Mouse (Mus musculus): ENCODE data around the gene Tfrc. TPM values are rescaled to one million over a fixed set of nuclear protein-coding genes. Genes with fewer than 3 reads are reported as not detected.

The Tfrc gene
- 100 to 1,000 TPM; 139 to 148 TPM for total RNA-seq (2021)

- peak; percentile 95 for DNase-seq
Measured at GRCm38 (mm10) chr16:32608712-32609400, at the start of gene Tfrc. Gene Tfrc, plus strand, starts transcription at chr16:32608920.

- DNase-seq, result no peak
Measured at GRCm38 (mm10) chr16:32559493-32559892, 49.2 kb upstream of the Tfrc start.

GRCm38 (mm10) chr16:32563056-32563793 lies 45.5 kb upstream of the Tfrc start:
- no peak for DNase-seq

GRCm38 (mm10) chr16:32567282-32567681 lies 41.4 kb upstream of the Tfrc start:
- no peak for DNase-seq

- DNase-seq, result peak; percentile 45
Measured at GRCm38 (mm10) chr16:32568401-32568800, 40.3 kb upstream of the Tfrc start.

- no peak for DNase-seq
Measured at GRCm38 (mm10) chr16:32570042-32570441, 38.7 kb upstream of the Tfrc start.

GRCm38 (mm10) chr16:32572528-32572927 lies 36.2 kb upstream of the Tfrc start:
- no peak for DNase-seq

GRCm38 (mm10) chr16:32586482-32586881 lies 22.2 kb upstream of the Tfrc start:
- DNase-seq, result no peak

- no peak for DNase-seq
Measured at GRCm38 (mm10) chr16:32588568-32588967, 20.2 kb upstream of the Tfrc start.

- no peak for DNase-seq
Measured at GRCm38 (mm10) chr16:32591521-32591920, 17.2 kb upstream of the Tfrc start.

GRCm38 (mm10) chr16:32593283-32593805 lies 15.4 kb upstream of the Tfrc start:
- no peak for DNase-seq

GRCm38 (mm10) chr16:32593916-32594315 lies 14.8 kb upstream of the Tfrc start:
- no peak for DNase-seq

GRCm38 (mm10) chr16:32594701-32595100 lies 14.0 kb upstream of the Tfrc start:
- no peak for DNase-seq

- DNase-seq, result no peak
Measured at GRCm38 (mm10) chr16:32595142-32595855, 13.4 kb upstream of the Tfrc start.

GRCm38 (mm10) chr16:32597909-32598381 lies 10.8 kb upstream of the Tfrc start:
- DNase-seq, result peak; percentile 10

GRCm38 (mm10) chr16:32599151-32599550 lies 9.6 kb upstream of the Tfrc start:
- no peak for DNase-seq

- no peak for DNase-seq
Measured at GRCm38 (mm10) chr16:32602193-32602685, 6.5 kb upstream of the Tfrc start.

- no peak for DNase-seq
Measured at GRCm38 (mm10) chr16:32607562-32608343, 967 bp upstream of the Tfrc start.

- no peak for DNase-seq
Measured at GRCm38 (mm10) chr16:32608344-32608711, 392 bp upstream of the Tfrc start.

GRCm38 (mm10) chr16:32609401-32609779 lies 670 bp downstream of the Tfrc start:
- DNase-seq, result no peak

GRCm38 (mm10) chr16:32610460-32611255 lies 1.9 kb downstream of the Tfrc start:
- DNase-seq, result no peak
